Mouse (Mus musculus) liver, adult (tissue): ENCODE data around the gene Cyp27b1.

Experiments used
- GATA4 ChIP-seq: IDR thresholded peaks from 2 replicates; pipeline ENCODE4 v1.6.1; 2014; ENCODE audit warnings: mild to moderate bottlenecking, low read length; ENCODE audit not compliant: insufficient replicate concordance

Cyp27b1 gene

DNA sequence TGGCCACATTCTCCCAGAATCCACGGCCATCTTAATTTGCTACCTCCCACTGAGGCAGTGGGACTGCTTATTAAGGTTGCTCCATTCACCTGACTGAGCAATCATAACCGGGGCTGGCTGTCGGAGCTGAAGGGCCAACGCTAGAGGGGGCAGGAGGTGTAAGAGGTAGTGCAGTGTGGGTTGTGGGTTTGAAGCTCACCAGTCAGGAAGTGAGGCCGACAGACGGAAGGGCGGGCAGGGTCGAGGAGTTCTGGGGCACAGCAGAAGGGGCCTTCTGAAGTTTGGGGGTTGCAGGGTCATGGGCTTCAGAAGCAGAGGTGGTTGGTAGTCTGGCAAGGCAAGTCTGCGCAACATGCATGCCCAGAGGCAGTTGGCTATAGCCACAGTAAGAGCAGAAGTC lies 27.0 kb downstream of the Cyp27b1 start, which contains the start of gene Agap2:
Gene Agap2, plus strand, starts transcription at position 205 of the 400 bp plus-strand sequence.
- TF ChIP-seq GATA4 = no peak

DNA sequence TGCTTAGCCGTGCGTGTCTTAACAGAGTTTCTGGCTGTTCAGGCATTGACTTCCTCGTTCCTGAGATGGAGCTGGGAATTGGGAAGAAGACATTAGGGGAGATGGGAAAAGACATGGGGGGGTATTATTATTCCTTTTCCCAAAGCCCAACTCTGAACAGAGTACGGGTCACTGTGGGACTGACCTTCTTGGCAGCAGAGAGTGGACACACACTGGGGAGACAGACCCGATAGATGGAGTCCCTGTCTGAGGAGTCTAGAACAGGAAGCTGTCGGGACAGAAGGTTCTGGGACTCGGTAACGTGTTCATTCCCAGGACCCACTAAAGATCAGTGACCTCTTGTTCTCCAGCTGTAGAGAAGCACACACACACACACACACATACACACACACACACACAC lies 27.6 kb downstream of the Cyp27b1 start:
- TF ChIP-seq GATA4 = no peak

DNA sequence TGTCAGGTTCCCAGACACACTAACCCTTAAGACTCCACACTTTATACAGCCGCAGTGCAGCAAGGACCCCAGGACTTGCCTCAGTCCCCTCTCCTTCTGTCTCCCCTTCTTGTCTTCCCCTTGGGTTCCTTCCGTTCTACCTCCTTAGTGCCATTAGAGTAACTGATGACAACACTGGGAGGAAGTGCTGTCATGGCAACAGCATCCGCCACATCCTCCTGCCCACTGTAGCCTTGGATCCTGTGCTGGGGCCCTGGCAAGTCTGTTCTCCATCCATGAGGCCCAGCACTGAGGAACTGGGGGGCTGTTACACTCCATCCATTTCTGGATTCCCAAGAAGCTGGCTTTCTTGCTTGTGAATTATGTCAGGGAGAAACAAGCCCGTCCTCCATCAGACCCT lies 28.0 kb downstream of the Cyp27b1 start:
- no peak for TF ChIP-seq GATA4

DNA sequence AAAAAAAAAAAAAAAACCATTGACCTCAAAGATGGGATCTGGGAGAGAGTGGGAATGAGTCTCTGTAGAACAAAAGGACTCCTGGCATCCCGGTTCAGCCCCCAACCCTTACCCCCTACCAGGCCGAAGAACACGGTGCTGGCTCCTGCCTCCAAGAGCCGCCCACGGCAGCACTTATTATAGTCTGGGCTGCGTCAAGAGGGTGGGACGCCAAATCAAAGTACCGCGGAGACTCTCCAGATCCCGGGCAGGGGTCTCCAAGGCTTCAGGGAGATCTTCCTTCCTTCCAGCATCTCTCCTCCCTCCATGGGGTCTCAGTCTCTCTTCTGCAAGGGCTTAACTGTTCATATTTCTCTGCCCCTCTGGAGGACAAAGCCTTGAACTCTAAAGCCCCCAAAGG lies 29.5 kb downstream of the Cyp27b1 start:
- no peak for TF ChIP-seq GATA4

DNA sequence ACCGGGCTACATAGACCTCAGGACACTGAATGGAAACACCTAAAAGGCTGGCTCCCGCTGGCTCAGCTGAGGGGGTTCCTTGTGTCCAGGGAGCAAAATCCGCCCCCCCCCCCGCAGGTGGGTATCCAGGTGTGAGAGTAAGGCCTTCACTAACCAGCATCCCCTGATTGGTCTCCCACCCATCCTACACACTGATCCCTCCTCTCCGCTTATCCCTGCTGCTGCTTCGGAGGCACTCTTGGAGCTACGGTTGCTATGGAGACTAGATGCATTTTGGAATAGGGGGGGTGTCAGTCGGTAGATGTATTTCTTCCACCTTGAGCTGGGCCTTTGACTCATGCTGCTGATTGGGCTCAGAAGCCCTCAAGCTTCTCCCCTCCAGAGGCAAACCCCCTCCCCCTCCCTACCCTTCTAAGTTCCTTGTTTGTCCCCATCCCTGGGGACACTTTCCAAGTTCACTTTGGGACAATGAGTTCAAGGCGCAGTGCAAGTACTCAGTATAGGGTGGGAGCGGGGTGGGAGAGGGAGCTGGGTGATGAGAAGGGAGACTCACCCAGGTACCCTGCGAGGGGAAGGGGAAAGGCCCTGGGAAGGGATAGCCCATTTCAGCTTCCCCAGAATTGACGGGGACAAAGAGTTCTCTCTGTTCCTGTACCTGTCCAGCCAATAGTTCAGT lies 30.1 kb downstream of the Cyp27b1 start:
- TF ChIP-seq GATA4 = no peak

DNA sequence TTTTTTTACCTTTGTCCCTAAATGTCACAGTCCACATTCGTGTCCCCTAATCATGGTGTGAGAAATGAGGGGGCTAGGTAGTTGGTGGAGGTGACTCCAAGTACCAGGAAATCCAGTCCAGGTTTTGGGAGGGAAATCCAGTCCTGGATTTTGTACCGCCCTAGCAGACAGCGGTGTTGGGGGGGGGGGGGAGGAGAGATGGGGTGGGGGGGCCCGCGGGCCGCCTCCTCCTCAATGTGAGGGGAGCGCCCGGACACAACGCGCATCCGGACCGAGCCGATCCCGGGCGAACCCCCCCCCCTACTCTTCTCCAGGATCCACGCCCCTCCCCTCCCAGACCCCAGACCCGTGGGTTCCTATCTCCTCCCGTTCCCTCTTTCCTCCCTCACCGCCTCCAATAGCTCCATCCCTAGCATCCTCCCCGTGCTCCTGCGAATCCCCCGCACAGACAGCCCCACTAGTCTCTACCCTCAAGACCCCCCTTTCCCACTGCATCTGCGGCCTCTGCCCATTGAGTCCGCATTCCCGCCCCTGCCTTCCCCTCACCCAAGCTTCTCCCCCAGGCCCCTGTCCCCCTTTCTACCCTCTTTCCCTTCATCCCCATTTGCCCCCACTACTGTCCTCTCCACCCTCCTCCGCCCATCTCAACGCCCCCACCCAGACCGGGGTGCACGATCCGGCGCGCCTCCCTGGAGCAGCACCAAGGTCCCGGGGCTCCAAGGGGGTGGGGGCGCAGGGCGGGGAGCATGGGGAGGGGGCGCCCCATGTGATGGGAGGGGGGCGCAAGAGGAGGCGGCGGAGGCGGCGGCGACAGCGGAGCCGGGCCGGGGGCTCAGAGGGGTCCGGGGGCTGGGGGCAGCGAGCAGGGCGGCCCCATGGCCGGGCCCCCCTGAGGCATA lies 30.9 kb downstream of the Cyp27b1 start:
- no peak for TF ChIP-seq GATA4

DNA sequence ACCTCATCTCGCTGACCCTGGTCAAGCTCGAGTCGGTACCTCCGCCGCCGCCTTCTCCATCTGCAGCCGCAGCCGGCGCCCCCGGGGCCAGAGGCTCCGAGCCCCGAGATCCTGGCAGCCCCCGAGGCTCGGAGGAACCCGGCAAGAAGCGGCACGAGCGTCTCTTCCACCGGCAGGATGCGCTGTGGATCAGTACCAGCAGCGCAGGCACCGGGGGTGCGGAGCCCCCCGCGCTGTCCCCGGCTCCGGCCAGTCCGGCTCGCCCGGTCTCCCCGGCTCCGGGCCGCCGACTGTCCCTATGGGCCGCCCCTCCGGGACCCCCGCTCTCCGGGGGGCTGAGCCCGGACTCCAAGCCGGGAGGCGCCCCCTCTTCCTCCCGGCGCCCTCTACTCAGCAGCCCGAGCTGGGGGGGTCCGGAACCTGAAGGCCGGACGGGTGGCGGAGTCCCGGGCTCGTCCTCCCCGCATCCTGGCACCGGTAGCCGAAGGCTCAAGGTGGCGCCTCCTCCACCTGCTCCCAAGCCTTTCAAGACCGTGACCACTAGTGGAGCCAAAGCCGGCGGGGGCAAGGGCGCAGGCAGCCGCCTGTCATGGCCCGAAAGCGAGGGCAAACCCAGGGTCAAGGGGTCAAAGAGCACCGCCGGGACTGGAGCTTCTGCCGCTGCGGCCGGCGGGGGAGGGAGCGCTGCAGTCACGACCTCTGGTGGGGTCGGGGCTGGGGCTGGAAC lies 31.8 kb downstream of the Cyp27b1 start:
- no peak for TF ChIP-seq GATA4

DNA sequence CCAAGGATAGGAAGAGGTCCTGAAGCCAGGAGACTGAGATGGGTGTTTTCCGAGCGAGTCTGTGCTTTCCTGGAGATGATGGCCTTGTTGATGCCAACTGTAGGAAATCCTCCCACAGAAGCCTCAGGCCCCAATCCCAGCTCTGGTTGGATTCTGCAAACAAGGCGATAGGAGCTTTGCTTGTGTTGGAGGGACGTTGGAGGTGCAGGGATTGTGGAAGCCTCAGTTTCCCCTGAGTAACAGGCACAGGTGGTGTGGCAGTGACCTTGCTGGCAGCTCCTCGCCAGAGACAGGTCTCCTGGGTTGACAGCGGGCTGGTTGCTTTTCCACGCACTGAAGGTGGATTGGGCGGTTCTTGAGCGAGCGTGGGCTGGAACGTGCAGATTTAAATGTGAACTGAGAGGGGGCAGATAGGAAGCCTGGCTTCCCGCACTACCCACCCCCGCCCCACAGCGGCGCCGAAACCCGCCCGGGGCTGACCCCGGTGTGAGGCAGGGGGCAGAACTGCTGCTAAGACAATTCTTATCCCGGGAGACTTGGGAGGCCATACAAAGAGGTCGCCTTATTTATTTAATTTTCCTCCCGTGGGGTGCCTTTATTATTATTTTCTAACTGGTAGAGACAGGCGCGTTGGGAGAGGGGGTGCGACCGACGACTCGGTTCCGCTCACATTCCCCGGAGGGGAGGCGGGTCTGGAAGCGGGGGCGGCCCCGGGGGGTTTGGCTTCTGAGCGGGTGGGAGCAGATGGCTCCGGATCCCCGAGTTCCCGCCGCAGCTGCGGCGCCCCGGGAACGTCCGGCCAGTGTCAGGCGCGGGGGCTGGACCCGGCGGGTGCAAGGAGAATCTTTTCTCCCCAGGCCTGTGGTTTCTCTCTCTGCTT lies 33.1 kb downstream of the Cyp27b1 start:
- TF ChIP-seq GATA4 = no peak

DNA sequence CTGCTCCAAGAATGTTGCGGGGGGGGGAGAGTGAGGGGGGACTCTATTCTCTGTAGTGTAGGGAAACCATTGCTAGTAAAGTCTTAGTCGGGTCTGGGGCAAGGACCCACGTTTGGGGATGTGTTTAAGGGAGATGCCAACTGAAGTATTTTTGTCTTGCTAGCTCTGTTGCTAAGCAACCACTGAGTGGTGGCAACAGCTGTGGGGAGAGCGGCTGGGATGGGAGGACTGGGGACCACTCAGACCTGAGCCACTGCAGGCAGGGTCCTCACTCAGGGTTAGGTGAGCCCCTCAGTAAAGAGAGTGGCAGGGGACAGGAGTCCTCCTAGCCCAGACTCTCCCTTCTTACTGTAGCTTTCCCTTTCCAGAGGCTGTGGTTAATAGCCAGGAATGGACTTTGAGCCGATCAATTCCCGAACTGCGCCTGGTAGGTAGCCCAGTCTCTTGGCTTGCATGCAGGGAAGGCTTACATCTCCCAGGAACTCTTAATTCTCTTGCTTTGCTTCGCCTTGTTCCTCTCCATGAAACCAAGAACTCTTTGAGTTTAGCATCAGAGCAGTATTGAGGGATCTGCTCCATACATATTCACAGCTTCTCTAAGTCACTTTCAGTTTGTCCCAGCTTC lies 34.1 kb downstream of the Cyp27b1 start:
- TF ChIP-seq GATA4 = no peak

DNA sequence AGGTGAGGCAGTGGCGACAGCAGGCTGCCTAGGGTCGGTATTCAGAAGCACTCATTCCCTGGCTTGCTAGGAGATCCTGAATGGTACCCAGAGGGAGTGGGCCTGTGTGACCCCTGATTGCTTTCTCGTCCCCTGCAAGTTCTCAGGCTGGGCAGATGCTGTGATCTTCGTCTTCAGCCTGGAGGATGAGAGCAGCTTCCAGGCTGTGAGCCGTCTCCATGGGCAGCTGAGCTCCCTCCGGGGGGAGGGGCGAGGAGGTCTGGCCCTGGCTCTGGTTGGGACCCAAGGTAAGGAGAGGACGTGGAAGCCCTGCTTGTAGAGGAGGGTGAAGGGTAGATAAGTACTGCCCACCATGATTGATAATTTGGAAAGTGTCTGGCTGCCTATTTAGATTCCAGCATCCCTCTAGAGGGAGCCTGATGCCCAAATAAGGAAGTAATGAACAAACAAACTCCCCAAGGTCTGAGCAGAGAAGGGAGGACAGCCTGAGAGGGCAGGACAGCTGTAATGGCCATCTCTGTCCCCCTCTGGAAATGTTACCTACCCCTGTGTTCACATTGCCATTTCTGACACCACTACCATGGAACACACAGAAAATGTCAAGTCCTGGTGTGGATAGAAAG lies 35.4 kb downstream of the Cyp27b1 start:
- no peak for TF ChIP-seq GATA4

DNA sequence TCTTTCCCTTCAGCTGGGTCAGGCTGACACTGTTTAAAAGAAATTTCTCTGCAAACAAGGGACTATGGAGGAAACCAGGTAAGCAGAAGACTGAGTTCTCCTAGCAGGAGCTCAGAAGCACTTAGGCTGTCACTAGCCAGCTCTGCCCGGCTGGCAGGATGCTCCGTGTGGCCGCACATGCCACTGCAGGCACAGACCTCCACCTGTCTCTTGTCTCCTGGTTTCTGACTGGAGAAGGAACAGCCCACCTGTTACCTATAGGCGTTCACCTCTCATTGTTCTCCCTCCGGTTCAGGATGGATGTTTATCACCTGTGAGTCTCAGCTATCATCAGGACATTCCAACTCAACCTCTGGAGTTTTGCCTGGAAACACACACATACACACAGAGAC lies 35.9 kb downstream of the Cyp27b1 start:
- TF ChIP-seq GATA4 = no peak

DNA sequence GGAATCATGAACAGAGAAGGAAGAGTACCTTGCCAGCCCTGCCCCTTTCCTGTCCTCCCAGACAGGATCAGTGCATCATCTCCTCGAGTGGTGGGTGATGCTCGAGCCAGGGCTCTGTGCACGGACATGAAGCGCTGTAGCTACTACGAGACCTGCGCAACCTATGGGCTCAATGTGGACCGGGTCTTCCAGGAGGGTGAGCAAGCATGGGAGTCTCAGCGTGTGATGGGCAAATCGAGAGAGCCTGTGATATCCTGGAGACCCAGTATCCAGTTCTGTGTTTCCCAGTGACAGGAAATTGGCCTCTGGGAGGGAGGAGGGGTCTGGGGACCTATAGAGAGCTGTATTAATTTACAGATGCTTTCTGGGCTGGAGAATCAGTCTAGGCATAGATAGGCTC lies 37.0 kb downstream of the Cyp27b1 start:
- no peak for TF ChIP-seq GATA4

DNA sequence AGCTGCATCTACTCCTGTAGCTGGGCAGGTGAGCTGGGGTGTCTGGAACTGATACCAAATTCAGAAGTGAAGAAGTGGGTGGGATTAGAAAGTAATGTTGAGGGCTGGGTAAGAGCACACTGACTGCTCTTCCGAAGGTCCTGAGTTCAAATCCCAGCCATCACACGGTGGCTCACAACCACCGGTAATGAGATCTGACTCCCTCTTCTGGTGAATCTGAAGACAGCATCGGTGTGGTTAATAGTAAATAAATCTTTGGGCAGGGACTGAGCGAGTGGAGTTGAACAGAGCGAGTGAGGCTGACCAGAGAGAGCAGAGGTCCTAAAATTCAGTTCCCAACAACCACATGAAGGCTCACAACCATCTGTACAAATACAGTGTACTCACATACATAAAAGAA lies 37.6 kb downstream of the Cyp27b1 start:
- no peak for TF ChIP-seq GATA4
